Mouse (Mus musculus) Muller cell, postnatal 12 days (primary cell): ENCODE results near the gene Cdhr5.

ENCODE experiments used
- DNase-seq: peaks from one replicate; pipeline ENCODE4 v3.0.0-alpha.2; 2015; ENCODE audit errors: inconsistent ontology term

The Cdhr5 gene

DNA sequence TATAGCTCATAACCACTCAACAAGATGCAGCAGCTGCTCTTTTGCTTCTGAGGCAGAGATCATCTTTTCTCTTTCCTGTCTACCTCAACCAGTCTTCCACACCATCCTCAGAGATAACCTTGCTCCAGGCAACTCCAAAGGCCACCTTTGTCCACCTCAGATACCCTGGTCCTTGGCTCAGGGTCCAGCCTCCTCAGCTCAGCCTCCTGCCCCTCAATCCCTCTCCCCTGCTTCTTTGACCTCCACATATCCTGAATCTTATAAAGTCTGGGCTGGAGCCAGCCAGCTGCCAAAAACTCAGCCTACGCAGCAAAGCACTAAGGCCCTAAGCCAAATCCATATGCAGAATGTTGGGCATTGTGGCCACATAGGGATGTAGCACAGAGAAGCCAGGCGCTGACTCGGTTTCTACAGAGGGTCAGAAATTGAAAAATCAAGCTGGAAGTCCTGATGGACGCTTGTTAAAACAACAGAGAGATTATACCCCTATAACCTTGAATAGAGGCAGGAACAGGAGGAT, 53.8 kb downstream of the Cdhr5 start:
- no peak for DNase-seq

DNA sequence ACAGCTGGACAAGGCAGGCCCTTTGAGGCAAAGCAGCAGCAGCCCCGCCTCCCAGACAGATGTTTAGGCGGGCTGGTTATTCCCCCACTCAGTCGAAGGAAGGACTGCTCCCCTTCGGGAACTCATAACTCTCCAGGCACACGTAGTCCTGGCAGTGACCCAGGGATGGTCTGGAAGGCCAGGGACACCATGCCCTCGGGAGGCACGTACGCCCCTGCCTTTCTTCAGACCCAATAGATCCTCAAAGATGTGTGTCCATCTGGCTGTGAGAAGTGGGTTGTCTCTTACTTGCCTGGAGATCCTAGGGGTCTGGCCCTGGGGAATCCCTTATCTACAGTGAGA, 54.5 kb downstream of the Cdhr5 start:
- no peak for DNase-seq

DNA sequence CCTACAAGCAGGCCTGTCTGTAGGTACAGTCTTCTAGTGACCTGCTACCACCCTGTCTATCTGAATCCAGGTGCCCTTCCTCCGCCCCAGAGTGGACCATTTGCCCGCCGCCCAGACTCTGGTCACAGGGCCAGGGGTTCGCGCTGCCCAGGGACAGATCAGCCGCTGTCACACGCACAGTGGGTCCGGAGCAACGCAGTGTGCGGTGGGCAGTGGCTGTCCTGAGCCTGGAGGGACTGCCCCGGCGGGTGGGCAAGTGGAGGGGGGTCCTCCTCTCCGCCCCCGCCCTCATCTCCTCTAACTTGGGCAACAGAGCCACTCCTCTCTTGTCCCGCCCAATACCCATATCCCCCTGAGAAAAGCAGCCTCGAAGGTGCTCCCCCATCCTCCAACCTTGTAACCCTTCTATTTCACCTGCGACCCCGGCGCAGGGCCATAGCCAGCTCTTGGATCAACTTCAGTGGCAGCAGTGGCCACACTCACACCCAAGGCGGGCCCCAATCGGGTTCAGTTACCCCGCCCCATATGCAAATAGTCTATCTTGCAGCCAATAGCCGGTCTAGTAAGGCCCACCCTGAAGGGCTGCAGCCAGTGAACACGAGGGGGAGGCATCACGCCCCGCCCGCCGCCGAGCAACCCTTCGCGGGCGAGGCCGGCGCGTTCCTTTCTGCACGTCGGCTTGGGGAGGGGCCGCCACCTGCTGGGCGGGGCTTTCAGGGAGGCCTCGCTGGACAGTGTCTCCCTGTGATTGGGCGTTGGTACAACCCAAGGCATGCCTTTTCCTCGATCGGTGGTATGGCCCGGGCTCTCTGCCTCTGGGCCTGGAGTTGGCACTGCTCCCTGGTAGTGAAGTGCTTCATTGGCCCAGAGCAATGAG, 55.1 kb downstream of the Cdhr5 start:
- DNase-seq, result peak; percentile 100

DNA sequence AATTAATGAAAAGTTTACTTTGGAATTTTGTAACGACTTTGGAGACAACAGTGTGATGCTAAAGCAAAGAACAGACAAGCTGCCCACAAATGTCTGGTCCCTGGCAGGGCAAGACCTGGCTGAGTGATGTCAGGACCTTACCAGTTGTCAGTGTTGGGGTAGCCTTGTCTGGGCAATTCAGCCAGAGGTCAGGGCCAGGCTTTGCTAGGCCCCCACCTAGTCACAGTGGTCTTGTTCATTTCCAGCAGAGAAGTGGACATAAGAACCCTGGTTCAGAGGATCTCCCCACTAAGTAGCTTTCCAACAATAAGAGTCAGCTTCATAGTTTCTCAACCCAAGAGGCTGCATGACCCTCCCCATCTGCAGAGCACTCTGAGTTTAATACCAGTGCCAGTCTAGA, 56.2 kb downstream of the Cdhr5 start:
- DNase-seq, result no peak

DNA sequence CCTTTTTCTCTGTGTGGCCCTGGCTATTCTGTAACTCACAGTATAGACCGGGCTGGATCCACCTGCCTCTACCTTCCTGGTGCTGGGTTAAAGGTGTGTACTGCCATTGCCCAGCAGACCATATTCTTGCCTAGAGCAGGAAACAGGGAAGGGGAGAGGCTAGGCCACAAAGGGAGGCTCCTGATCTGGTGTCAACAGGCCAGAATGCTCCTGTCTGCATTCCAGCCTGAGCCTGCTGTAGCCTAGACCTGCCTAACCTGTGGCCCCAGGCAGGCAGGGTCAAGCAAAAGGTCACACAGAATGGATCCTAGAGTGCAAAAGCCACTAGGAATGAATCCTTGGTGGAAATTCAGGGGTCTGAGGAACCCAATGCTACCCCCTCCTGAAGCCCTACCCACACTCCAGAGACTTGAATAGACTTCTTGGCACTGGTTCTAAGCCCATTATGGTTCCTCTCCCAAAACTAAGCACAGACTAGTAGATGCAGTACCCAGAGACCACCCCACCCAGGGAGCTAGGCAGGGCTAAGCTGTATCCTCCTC, 57.0 kb downstream of the Cdhr5 start:
- no peak for DNase-seq
